Mouse (Mus musculus): ENCODE results near the gene Cnih1. TPM values are rescaled to one million over a fixed set of nuclear protein-coding genes. Genes with fewer than 3 reads are reported as not detected.

Gene Cnih1
- polyA plus RNA-seq, 1 experiment from 2014 or later = 170 TPM

DNA sequence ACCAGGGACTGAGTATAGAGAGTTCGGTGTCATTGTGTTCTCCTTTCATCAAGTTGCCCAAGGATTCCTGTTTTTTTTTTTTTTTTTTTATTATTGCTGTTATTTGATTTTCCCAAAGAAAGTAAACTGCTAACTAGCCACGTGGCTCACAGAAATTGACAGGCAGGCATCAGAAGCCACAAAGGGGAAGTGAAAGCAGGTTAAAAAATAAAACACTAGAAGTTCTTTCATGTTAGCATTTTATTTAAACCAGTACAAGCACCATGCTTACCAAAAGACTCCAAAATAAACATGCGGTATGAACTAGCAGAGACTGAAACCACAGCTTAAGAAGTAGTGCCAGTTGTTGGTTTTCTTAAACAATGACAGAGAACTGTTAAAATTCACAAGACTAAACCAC lies 19.7 kb upstream of the Cnih1 start:
- Histone ChIP-seq H3K9ac (ENCODE audit: low read depth, low read length) (no peak overlapping the region), H3K4me3 (replicated peaks; ENCODE audit: low read depth, low read length) (no peak overlapping the region), H3K4me1 (replicated peaks; ENCODE audit: insufficient read depth, low read length) (no peaks in the 10 kb centered on the region), H3K27ac (no peak overlapping the region), H3K4me2 (ENCODE audit: low read length) (no peak overlapping the region), H3K9me3 (replicated peaks; ENCODE audit: low read length) (no peaks in the 10 kb centered on the region), H3K36me3 (ENCODE audit: insufficient read depth, low read length) (peaks cover 28% of the 10 kb centered on the region; the same call in 1 of the 2 replicates), H3K27me3 (ENCODE audit: insufficient read depth, low read length) (no peaks in the 10 kb centered on the region)
- 75% methylated on average over 3 of the region's 3 CpGs for WGBS
- DNase-seq (ENCODE audit: low spot score) (no peak), ATAC-seq (replicated peaks; ENCODE audit: low FRiP score, low read depth) (no peak)
- no peak for TF ChIP-seq CTCF (IDR thresholded peaks at IDR 0.05; ENCODE audit: low read depth)

GRCm38 (mm10) chr14:46806186-46806585 lies 18.0 kb upstream of the Cnih1 start:
- WGBS = 85% methylated on average over 5 of the region's 5 CpGs
- Histone ChIP-seq H3K27me3 (ENCODE audit: insufficient read depth, low read length) (no peaks in the 10 kb centered on the region), H3K4me2 (ENCODE audit: low read length) (no peak overlapping the region), H3K27ac (no peak overlapping the region), H3K36me3 (ENCODE audit: insufficient read depth, low read length) (peaks cover 19% of the 10 kb centered on the region; the same call in 1 of the 2 replicates), H3K9ac (ENCODE audit: low read depth, low read length) (no peak overlapping the region), H3K9me3 (replicated peaks; ENCODE audit: low read length) (no peaks in the 10 kb centered on the region), H3K4me1 (replicated peaks; ENCODE audit: insufficient read depth, low read length) (no peaks in the 10 kb centered on the region), H3K4me3 (replicated peaks; ENCODE audit: low read depth, low read length) (no peak overlapping the region)
- TF ChIP-seq CTCF (IDR thresholded peaks at IDR 0.05; ENCODE audit: low read depth) = no peak
- no peak for ATAC-seq (replicated peaks; ENCODE audit: low FRiP score, low read depth)
- no peak for DNase-seq (ENCODE audit: low spot score)

DNA sequence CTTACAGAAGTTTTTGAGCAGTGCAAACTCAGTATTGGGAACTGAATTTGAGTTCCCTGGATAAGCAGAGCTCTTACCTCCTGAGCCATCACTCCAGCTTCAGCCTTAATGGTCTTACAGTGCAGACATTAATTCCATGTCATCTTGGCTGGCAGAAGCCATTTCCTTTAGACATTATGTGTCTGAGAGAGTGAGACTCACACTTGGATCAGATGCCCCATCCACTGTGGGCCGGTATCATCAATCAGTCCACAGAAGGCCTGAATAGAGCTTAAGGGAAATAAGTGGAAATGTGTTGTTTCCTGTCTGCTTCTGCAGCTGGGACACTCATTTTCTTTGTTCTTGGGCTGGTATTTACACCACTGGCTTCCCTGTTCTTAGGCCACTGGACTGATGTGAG lies 15.6 kb upstream of the Cnih1 start:
- DNase-seq (ENCODE audit: low spot score) = no peak
- no peaks in the 10 kb centered on the region for H3K9me3 ChIP-seq (replicated peaks; ENCODE audit: low read length)
- H3K4me1 ChIP-seq (replicated peaks; ENCODE audit: insufficient read depth, low read length) = no peaks in the 10 kb centered on the region
- no peak overlapping the region for H3K4me2 ChIP-seq (ENCODE audit: low read length)
- no peaks in the 10 kb centered on the region for H3K27me3 ChIP-seq (ENCODE audit: insufficient read depth, low read length)
- 0 out of 2 replicates have a peak, but pooled peaks cover 5% of the 10 kb centered on the region for H3K36me3 ChIP-seq (ENCODE audit: insufficient read depth, low read length)
- ATAC-seq (replicated peaks; ENCODE audit: low FRiP score, low read depth) = no peak
- H3K9ac ChIP-seq (ENCODE audit: low read depth, low read length) = no peak overlapping the region
- TF ChIP-seq CTCF (IDR thresholded peaks at IDR 0.05; ENCODE audit: low read depth) = no peak
- 73% methylated on average over 1 of the region's 1 CpGs for WGBS
- no peak overlapping the region for H3K4me3 ChIP-seq (replicated peaks; ENCODE audit: low read depth, low read length)
- H3K27ac ChIP-seq = no peak overlapping the region

- Histone ChIP-seq H3K27ac (no peak overlapping the region), H3K27me3 (ENCODE audit: insufficient read depth, low read length) (no peaks in the 10 kb centered on the region), H3K4me1 (replicated peaks; ENCODE audit: insufficient read depth, low read length) (no peaks in the 10 kb centered on the region), H3K4me3 (replicated peaks; ENCODE audit: low read depth, low read length) (no peak overlapping the region), H3K36me3 (ENCODE audit: insufficient read depth, low read length) (0 out of 2 replicates have a peak, but pooled peaks cover 4% of the 10 kb centered on the region), H3K4me2 (ENCODE audit: low read length) (no peak overlapping the region), H3K9ac (ENCODE audit: low read depth, low read length) (no peak overlapping the region), H3K9me3 (replicated peaks; ENCODE audit: low read length) (no peaks in the 10 kb centered on the region)
- no peak for TF ChIP-seq CTCF (IDR thresholded peaks at IDR 0.05; ENCODE audit: low read depth)
- DNase-seq (ENCODE audit: low spot score) = no peak
- WGBS = 81% methylated on average over 4 of the region's 4 CpGs
- no peak for ATAC-seq (replicated peaks; ENCODE audit: low FRiP score, low read depth)
Measured at GRCm38 (mm10) chr14:46803259-46803658, 15.0 kb upstream of the Cnih1 start.

- TF ChIP-seq CTCF (IDR thresholded peaks at IDR 0.05; ENCODE audit: low read depth) = no peak
- H3K27me3 ChIP-seq (ENCODE audit: insufficient read depth, low read length) = no peaks in the 10 kb centered on the region
- H3K36me3 ChIP-seq (ENCODE audit: insufficient read depth, low read length) = no peaks in the 10 kb centered on the region
- ATAC-seq (replicated peaks; ENCODE audit: low FRiP score, low read depth) = no peak
- no peak overlapping the region for H3K4me2 ChIP-seq (ENCODE audit: low read length)
- H3K4me1 ChIP-seq (replicated peaks; ENCODE audit: insufficient read depth, low read length) = no peaks in the 10 kb centered on the region
- no peaks in the 10 kb centered on the region for H3K9me3 ChIP-seq (replicated peaks; ENCODE audit: low read length)
- no peak for DNase-seq (ENCODE audit: low spot score)
- H3K27ac ChIP-seq = no peak overlapping the region
- no peak overlapping the region for H3K4me3 ChIP-seq (replicated peaks; ENCODE audit: low read depth, low read length)
- 69% methylated on average over 3 of the region's 3 CpGs for WGBS
- no peak overlapping the region for H3K9ac ChIP-seq (ENCODE audit: low read depth, low read length)
Measured at GRCm38 (mm10) chr14:46800684-46801345, 12.6 kb upstream of the Cnih1 start.

- no peak overlapping the region for H3K4me3 ChIP-seq (replicated peaks; ENCODE audit: low read depth, low read length)
- no peaks in the 10 kb centered on the region for H3K9me3 ChIP-seq (replicated peaks; ENCODE audit: low read length)
- no peak overlapping the region for H3K27ac ChIP-seq
- H3K36me3 ChIP-seq (ENCODE audit: insufficient read depth, low read length) = no peaks in the 10 kb centered on the region
- WGBS = 86% methylated on average over 5 of the region's 5 CpGs
- no peak overlapping the region for H3K4me2 ChIP-seq (ENCODE audit: low read length)
- no peak for DNase-seq (ENCODE audit: low spot score)
- TF ChIP-seq CTCF (IDR thresholded peaks at IDR 0.05; ENCODE audit: low read depth) = no peak
- no peaks in the 10 kb centered on the region for H3K27me3 ChIP-seq (ENCODE audit: insufficient read depth, low read length)
- no peak overlapping the region for H3K9ac ChIP-seq (ENCODE audit: low read depth, low read length)
- no peaks in the 10 kb centered on the region for H3K4me1 ChIP-seq (replicated peaks; ENCODE audit: insufficient read depth, low read length)
- ATAC-seq (replicated peaks; ENCODE audit: low FRiP score, low read depth) = no peak
Measured at GRCm38 (mm10) chr14:46794157-46794556, 5.9 kb upstream of the Cnih1 start.

- Histone ChIP-seq H3K4me3 (replicated peaks; ENCODE audit: low read depth, low read length) (no peak overlapping the region), H3K27ac (no peak overlapping the region), H3K9me3 (replicated peaks; ENCODE audit: low read length) (no peaks in the 10 kb centered on the region), H3K9ac (ENCODE audit: low read depth, low read length) (no peak overlapping the region), H3K4me1 (replicated peaks; ENCODE audit: insufficient read depth, low read length) (peaks cover 7% of the 10 kb centered on the region; the same call in 1 of the 2 replicates), H3K4me2 (ENCODE audit: low read length) (no peak overlapping the region), H3K36me3 (ENCODE audit: insufficient read depth, low read length) (no peaks in the 10 kb centered on the region), H3K27me3 (ENCODE audit: insufficient read depth, low read length) (no peaks in the 10 kb centered on the region)
- WGBS = 83% methylated on average over 6 of the region's 6 CpGs
- DNase-seq (ENCODE audit: low spot score) (no peak), ATAC-seq (replicated peaks; ENCODE audit: low FRiP score, low read depth) (no peak)
- TF ChIP-seq CTCF (IDR thresholded peaks at IDR 0.05; ENCODE audit: low read depth) = no peak
Measured at GRCm38 (mm10) chr14:46790723-46791122, 2.5 kb upstream of the Cnih1 start.
